Mouse (Mus musculus) spleen, postnatal 36 days (tissue): ENCODE measurements around the gene Cyp2j6.
"Not testable (repeated sequence)": the region's sequence is repeated elsewhere in the genome, so short reads cannot be mapped to it uniquely, and the experiment has no call there.

Experiments used
- DNase-seq, 2 experiments: peaks; one replicate each; pipeline ENCODE4 v3.0.0; 2022; ENCODE audit warnings: low spot score in 2 of 2, mixed read lengths in 1 of 2

Gene Cyp2j6

DNA sequence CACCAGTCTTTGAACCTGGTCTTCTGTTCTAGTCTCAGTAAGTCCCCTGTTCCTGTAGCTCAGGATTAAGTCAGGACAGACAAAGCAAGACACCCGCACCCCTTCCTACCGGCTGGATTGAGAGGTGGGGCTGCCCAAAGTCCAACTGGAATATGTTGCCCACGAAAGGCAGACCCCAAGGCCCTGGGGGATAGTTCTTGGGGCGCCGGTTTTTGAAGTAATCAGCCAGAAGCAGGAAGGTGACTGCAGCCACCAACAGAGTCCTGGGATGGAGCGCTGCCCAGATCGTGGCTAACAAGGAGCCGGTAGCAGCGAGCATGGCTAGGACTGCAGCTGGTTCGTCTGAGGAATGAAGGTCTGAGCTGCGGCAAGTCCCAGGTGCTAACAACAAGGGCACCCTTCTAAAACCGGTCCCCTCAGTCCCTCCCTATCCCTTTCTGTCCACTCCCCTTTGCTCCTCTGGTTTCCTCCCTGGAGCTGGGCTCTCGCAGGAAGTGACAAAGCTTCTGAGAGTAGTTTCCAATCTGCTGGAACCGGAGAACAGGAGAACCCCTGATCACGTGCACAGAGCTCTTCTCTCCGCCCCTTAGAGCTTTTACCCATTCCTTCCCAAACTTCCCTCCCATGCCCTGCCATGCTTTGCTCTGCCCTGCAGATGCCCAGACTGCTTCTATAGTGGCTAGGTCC lies at the start of gene Cyp2j6:
Gene Cyp2j6 (minus strand): TSS at position 529 of the 687 bp plus-strand sequence.
- DNase-seq = no peak

- peak in 1 of 2 experiments; percentile 1 for DNase-seq
Observed at GRCm38 (mm10) chr4:96591791-96592150, 38.3 kb upstream of the Cyp2j6 start.

DNA sequence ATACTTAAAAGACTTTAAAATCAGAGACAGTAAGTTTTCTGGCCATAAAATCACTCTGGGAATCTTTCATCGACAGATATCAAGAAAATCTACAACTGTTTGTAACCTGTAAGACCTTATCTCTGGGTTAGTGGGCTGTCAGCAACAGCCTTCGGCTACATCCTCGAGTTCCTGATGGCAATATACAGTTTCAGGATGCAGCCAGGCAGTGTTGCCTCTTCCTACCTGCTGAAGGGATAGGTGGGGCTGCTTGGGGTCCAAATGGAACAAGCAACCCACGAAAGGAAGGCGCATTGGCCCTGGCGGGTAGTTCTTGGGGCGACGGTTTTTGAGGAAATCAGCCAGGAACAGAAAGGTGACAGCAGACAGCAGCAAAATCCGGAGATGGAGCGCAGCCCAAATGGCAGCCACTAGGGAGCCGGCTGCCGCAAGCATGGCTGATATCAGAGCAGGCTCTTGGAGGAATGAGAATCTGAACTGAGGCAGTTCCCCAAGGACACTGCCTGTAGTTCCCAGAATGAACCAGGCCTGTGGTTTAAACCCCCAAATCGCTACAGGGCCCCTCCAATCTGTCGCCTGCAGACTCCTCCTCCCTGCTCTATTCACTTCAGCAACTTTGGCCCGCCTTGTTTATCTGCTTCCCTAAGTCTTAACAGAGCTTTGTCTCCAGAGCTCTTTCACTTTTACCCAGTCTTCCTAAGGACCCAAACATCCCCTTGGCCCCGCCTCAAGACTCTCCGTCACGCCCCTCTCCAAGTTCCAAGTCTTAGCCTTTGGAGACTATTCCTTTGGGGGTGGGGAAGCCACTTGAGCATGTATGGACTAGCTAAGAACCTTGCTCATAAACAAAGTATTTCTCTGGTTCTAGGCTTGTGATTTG lies 37.7 kb upstream of the Cyp2j6 start, which contains the start of gene Cyp2j9:
Gene Cyp2j9 (minus strand): TSS at position 668 of the 880 bp plus-strand sequence.
- peak; percentile 1 to 3 for DNase-seq

- DNase-seq = no peak
Observed at GRCm38 (mm10) chr4:96581425-96582088, 28.1 kb upstream of the Cyp2j6 start.

DNA sequence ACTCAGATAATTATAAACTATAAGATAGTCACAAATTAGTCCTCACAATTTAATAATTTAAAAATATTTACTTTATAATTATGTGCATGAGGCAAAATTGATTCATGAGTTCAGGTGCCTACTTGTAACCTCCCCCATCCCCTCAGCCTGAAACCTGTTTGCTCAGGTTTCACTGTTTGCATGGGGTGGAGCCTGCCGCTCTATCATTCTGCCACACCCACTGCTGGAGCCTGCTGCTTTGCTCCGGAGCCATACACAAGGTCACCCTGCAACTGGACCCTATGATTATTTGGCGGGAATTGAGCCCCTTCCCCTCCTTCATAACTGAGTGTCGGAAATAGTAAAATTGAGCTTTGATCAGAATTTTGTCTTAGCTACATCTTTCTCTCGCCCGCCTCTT lies 26.9 kb upstream of the Cyp2j6 start:
- DNase-seq = not testable (repeated sequence)

DNA sequence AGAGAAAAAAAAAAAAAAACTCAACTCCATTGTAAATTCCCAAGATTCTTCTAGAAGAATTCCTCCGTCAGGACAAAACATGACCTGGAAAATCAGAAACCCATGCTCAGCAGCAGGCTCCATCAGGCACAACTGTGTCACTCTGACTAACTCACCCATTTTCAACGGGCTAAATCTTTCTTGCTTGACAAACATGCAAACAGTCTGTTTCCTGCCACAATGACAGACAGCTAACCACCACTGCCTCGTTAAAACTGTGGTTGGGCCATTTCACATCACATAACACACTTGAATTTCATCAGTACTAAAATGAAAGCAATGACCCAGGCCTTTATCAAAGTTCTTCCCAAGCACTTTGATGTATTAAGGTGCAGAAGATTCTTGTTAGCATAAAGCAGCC lies 16.0 kb upstream of the Cyp2j6 start:
- DNase-seq = no peak

GRCm38 (mm10) chr4:96567988-96568387 lies 14.5 kb upstream of the Cyp2j6 start:
- DNase-seq = no peak

GRCm38 (mm10) chr4:96565808-96566207 lies 12.3 kb upstream of the Cyp2j6 start:
- no peak for DNase-seq

DNA sequence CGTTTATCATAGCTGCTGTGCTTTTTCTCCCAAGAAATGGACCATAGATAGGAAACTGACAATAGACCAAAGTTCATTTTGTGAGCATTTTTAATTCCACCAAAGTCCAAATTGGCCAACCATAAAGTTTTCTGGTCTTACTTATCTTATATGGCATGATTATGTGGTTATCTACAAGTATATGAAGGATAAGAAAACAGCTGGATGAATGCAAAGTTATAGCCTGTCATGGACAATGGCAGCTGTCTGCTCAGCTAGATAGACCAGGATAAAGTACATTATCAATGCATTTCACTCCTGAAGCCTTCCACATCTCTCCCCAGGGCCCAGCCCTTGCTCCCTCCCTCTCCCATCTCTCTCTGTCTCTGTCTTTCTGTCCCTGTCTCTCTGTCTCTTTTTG lies 7.0 kb upstream of the Cyp2j6 start:
- DNase-seq = no peak

- DNase-seq = no peak
Observed at GRCm38 (mm10) chr4:96559781-96560180, 6.3 kb upstream of the Cyp2j6 start.

GRCm38 (mm10) chr4:96551619-96552018 lies 1.8 kb downstream of the Cyp2j6 start:
- no peak for DNase-seq

DNA sequence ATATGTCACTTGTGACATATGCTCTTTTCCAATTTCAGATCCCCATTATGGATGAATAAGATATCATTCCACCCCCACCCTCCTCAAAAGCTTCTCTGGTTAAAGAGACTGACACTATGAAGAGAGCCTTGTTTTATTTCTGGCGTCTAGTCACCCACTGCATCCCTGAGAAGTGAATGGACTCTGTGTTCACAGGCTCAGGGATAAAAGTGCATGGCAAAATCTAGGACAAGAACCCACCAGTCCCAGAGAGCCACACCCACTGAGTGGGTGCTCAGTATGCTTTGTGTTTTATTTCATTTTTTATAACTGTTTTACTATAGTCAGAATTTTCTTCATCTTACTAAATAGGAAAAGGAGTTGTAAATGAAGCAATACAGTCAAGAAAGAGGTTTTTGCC lies 7.5 kb downstream of the Cyp2j6 start:
- DNase-seq = no peak

DNA sequence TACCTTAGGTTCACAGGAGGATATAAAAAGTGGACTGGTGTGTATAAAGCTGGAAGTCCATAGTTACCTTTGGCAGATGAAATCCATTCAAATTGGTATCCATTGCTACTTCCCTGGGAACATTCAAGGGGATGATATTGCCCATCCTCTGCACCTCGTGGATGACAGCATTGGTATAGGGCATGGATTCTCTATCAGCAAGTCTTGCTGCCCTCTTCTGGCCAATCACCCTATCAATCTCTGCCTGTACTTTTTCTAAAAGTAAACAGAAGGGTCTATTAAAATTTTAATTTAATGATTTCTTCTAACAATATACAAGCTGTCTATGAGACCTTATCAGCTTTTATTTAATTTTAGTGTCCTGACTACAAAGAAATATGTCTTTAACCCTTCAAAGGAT lies 27.7 kb downstream of the Cyp2j6 start:
- DNase-seq = no peak

DNA sequence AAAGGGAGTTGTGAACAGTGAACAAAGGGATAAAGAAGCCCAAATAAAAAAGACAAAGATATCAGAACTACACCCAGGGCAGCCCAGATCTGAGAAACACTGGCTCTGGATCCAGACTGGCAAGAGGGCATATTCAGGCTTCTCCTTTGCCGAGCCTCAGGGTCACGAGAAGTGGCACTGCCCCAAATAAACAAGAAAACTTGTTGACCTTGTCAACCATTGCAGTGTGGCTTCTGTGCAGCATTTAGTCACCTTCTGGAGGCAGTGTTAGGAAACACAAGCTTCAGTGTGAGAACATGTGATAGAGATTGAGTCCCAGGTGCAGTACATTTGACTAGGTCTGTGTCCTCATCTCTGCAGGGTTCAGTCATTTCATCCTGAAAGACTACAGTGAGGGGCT lies 31.2 kb downstream of the Cyp2j6 start:
- no peak for DNase-seq

- DNase-seq = no peak
Observed at GRCm38 (mm10) chr4:96510083-96510482, 43.4 kb downstream of the Cyp2j6 start.

DNA sequence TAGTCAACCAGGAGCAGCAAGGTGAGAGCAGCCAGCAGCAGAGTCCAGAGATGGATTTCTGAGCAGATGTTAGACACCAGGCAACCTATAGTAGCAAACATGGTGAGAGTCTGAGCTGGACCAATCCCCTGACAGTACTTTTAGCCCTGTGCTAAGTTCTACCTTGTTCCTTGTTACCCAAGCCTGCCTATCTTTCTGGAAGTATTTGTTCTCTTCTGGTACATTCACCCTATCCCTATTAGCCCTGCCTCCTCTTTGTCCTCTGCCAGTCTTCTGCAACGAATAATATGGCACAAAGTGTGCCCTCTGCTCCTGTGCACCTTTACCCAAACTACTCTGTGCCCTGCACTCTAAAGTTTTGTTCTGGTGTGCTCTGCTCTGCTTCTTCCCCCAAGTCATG lies 46.2 kb downstream of the Cyp2j6 start, which contains the start of gene Cyp2j8:
Gene Cyp2j8 (minus strand): TSS at position 101 of the 400 bp plus-strand sequence.
- DNase-seq = no peak
